Mouse (Mus musculus) thymus, adult 2 months (tissue): ENCODE results near the gene Cacna2d3. TPM values are rescaled to one million over a fixed set of nuclear protein-coding genes. Genes with fewer than 3 reads are reported as not detected.

Experiments
- DNase-seq: peaks from one replicate; pipeline ENCODE4 v3.0.0; 2021
- H3K27ac ChIP-seq: fragments of 200-500 bp; 2 replicates; pipeline ENCODE4 v1.5.1; 2012; ENCODE audit warnings: low read length, control low read depth; ENCODE audit not compliant: control insufficient read depth, insufficient read depth
- H3K27me3 ChIP-seq: fragments of 200-500 bp; 2 replicates; pipeline ENCODE4 v1.6.1; 2012; ENCODE audit warnings: mild to moderate bottlenecking, low read length, moderate library complexity, mixed read lengths; ENCODE audit not compliant: control insufficient read depth, insufficient read depth
- H3K36me3 ChIP-seq: fragments of 200-500 bp; 2 replicates; pipeline ENCODE4 v1.6.1; 2012; ENCODE audit warnings: mild to moderate bottlenecking, low read length, moderate library complexity; ENCODE audit not compliant: control insufficient read depth, insufficient read depth
- H3K4me1 ChIP-seq: fragments of 200-500 bp; replicated peaks from 2 replicates; pipeline ENCODE4 v1.6.1; 2012; ENCODE audit warnings: low read length; ENCODE audit not compliant: control insufficient read depth, insufficient read depth
- H3K4me3 ChIP-seq: fragments of 200-500 bp; 2 replicates; pipeline ENCODE4 v1.5.1; 2012; ENCODE audit warnings: mild to moderate bottlenecking, low read length, control low read depth, moderate library complexity; ENCODE audit not compliant: control insufficient read depth, insufficient read depth
- CTCF ChIP-seq: fragments of 200-500 bp; IDR thresholded peaks from 2 replicates; pipeline ENCODE4 v1.5.1; 2012; ENCODE audit warnings: mild to moderate bottlenecking, control low read depth, low read length, moderate library complexity, borderline replicate concordance; ENCODE audit not compliant: control insufficient read depth, poor library complexity, insufficient read depth; ENCODE audit errors: extremely low read depth
- POLR2A ChIP-seq: fragments of 200-500 bp; IDR thresholded peaks from 2 replicates; pipeline ENCODE4 v1.6.1; 2012; ENCODE audit warnings: mild to moderate bottlenecking, low read length, control low read depth, moderate library complexity; ENCODE audit not compliant: control insufficient read depth, poor library complexity, insufficient read depth; ENCODE audit errors: extremely low read depth
- WGBS: fragments of 180-500 bp; shearing (Covaris S2); methylation state at CpG from one replicate; pipeline ENCODE4 v1.1.7; 2018; 5-methylcytosine and 5-hydroxymethylcytosine counted together
- polyA plus RNA-seq: library from polyadenylated mRNA; depleted of rRNA; stranded (reverse); fragments of >200 nt; gene quantifications from 2 replicates; pipeline ENCODE4 v1.2.3, GENCODE M21; 2012

Gene Cacna2d3
- polyA plus RNA-seq, 1 experiment, result 0.08 TPM

DNA sequence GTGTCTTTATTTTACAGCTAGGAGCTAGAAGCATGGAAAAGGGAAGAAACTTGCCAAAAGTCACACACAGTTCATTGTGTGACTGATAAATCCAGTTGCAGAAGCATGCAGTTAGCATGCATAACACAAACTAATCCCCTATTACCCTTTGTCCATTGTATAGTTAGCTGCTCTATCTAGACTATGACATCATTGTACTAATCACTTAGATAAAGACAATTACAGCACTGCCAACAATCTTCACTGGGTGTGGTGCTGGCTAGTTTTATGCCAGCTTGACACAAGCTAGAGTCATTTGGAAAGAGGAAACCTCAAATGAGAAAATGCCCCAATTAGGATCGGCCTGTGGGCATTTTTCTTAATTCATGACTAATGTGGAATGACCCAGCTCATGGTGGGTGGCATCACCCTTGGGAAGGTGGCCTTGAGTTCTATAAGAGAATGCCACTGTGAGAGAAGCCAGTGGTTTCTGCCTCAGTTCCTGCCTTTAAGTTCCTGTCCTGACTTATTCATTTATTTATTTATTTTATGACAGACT lies 689.7 kb downstream of the Cacna2d3 start:
- 80% methylated on average over 1 of the region's 1 CpGs for WGBS
- no peak overlapping the region for H3K27ac ChIP-seq

DNA sequence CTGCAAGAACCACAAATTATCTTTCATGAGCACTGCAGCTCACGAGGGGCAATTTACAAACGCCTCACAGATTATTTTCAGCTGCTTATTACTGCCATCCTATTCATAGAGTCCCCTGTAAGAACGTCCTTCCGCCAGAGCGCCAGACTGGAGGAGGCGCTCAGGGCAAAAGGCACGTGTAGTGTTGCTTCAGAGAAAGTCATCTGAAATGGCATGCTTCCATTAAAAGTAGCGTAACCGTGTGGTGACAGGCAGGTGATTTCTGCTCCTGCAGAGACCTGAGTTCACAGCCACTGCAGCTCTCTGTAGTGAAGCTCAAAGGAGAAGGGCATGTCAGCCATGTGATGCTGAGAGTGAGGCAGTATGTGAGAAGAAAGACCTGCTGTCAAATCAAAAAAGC lies 691.1 kb downstream of the Cacna2d3 start:
- Histone ChIP-seq H3K27me3 (no peaks in the 10 kb centered on the region), H3K27ac (no peak overlapping the region), H3K36me3 (no peaks in the 10 kb centered on the region), H3K4me1 (no peaks in the 10 kb centered on the region), H3K4me3 (no peak overlapping the region)
- DNase-seq, result no peak
- TF ChIP-seq CTCF (no peak), POLR2A (no peak)
- 88% methylated on average over 9 of the region's 9 CpGs for WGBS

More for the DNA sequence above, 689.7 kb downstream of the Cacna2d3 start:
- no peak for DNase-seq
- H3K27me3 ChIP-seq, result no peaks in the 10 kb centered on the region
- TF ChIP-seq POLR2A, result no peak
- TF ChIP-seq CTCF, result no peak
- no peaks in the 10 kb centered on the region for H3K4me1 ChIP-seq
- no peaks in the 10 kb centered on the region for H3K36me3 ChIP-seq
- H3K4me3 ChIP-seq, result no peak overlapping the region

DNA sequence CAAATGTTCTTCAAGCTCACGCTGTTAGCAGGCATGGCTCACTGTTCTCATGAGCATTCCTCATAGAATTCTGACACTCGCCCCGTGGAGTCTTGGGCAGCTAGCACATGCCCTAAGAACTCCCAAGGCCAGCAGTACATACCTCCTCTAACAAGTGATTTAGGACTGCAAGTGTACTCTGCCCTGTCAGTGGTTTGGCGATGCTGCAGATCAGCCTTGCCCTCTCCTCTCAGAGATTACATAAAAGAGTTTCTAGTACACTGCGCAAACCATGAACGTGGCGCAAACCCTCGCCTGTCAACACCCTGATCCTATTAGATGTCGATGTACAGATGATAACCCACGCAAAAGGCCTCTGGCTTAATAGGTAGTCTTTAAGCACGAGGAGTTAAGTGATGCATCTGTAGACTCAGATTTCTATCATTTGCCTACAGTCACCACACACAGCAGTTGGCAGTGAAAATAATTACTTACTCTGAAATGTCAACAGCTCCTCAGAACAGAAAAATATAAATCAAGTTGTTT lies 691.7 kb downstream of the Cacna2d3 start:
- 87% methylated on average over 11 of the region's 11 CpGs for WGBS
- Histone ChIP-seq H3K4me1 (no peaks in the 10 kb centered on the region), H3K36me3 (no peaks in the 10 kb centered on the region), H3K27ac (no peak overlapping the region), H3K27me3 (no peaks in the 10 kb centered on the region), H3K4me3 (no peak overlapping the region)
- TF ChIP-seq POLR2A, result no peak
- no peak for TF ChIP-seq CTCF
- no peak for DNase-seq

DNA sequence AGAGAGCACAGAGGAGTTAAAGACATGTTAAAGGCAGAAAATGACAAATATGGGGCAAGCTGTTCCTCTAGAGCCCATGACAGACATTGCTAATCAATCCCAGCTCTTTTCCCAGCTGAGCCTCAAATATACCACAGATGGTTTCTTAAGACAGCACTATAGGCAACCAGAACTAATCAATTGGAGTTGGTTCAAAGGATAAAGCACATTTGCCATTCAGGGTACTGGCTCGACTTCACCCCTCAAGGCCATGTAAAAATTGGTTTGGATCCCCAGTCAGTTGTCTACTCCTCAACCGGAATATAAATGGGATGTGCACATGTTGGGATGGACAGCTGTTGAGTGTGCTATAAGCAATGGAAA lies 692.6 kb downstream of the Cacna2d3 start:
- Histone ChIP-seq H3K4me1 (no peaks in the 10 kb centered on the region), H3K27ac (no peak overlapping the region)
- WGBS, result 93% methylated on average over 2 of the region's 2 CpGs

DNA sequence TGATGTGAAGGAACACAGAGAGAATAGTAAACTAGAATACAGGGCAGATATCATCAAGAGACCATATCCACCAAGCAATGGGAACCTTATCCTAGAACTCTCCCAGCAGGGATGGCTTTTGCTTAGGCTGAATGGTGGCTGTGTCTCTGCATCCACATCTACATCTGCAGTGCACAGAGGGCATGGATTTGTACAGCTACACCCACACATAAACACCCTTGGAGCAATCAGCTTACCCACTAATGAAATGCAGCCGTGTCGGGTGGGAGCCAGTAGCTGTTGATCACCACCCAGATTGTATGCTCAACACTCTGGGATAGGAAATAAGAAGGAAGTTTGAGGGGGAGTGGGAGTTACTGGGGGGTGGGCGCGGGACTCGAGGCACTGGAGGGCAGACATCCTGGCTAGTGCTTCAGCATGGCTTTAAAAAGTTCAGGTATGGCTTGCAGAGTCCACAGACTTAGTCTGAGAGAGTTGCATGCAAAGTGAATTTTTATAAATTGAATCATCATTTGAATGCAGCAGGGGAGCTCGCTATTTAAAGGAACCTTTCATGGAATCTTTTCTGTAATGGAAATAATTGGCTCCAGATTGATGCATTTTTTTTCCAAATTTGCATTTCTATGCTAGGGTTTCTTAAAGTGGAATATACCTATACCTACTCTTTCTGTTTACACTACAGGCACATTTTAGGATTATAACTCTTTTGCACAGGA lies 693.1 kb downstream of the Cacna2d3 start:
- no peak for DNase-seq
- 88% methylated on average over 6 of the region's 6 CpGs for WGBS
- Histone ChIP-seq H3K27ac (no peak overlapping the region), H3K36me3 (no peaks in the 10 kb centered on the region), H3K4me1 (no peaks in the 10 kb centered on the region), H3K27me3 (no peaks in the 10 kb centered on the region), H3K4me3 (no peak overlapping the region)
- TF ChIP-seq POLR2A (no peak), CTCF (no peak)

More for the DNA sequence above, 692.6 kb downstream of the Cacna2d3 start:
- no peak for DNase-seq
- H3K27me3 ChIP-seq, result no peaks in the 10 kb centered on the region
- no peak overlapping the region for H3K4me3 ChIP-seq
- no peaks in the 10 kb centered on the region for H3K36me3 ChIP-seq
- TF ChIP-seq CTCF (no peak), POLR2A (no peak)

DNA sequence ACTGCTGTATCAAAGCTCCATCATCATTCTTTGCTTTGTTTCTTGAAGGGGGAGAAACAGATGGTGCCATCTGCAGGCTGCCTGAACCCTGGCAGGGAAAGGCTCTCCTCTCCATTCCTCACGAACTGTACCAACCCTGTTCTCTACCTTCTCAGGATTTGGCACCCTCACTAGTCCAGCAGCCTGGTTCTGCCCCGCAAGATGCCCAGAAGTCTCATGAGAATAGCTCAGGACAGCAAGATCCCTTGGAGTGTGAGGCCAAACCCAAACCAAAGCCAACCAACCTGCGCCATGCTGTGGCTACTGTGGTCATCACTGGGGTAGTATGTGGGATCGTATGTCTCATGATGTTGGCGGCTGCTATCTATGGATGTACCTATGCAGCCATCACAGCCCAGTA lies 694.4 kb downstream of the Cacna2d3 start:
- no peaks in the 10 kb centered on the region for H3K4me1 ChIP-seq
- WGBS, result 87% methylated on average over 5 of the region's 5 CpGs
- DNase-seq, result no peak
- no peak for TF ChIP-seq POLR2A
- TF ChIP-seq CTCF, result no peak
- H3K4me3 ChIP-seq, result no peak overlapping the region
- no peaks in the 10 kb centered on the region for H3K36me3 ChIP-seq
- no peaks in the 10 kb centered on the region for H3K27me3 ChIP-seq
- H3K27ac ChIP-seq, result no peak overlapping the region

DNA sequence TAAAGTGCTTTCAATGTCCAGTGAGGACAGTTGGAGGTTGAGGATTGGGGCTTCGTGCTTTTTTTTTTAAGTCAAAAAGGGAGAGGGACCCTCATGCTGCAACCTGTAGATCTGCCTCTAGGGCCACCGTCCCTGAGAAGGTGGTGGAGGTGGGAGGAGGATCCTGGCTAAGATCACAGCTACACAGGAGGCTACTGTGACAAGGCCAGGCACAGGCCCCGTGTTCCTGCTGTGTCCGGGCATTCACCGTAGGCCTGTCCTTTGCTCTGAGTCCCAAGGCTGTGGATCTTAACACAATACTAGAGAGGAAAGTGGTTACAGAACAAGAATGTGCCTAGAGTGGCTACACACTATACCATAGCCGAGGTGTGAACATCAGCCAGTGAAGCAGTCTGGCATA lies 696.3 kb downstream of the Cacna2d3 start:
- 84% methylated on average over 6 of the region's 6 CpGs for WGBS

More for the DNA sequence above, 696.3 kb downstream of the Cacna2d3 start:
- Histone ChIP-seq H3K4me1 (no peaks in the 10 kb centered on the region), H3K4me3 (no peak overlapping the region), H3K36me3 (no peaks in the 10 kb centered on the region), H3K27me3 (no peaks in the 10 kb centered on the region), H3K27ac (no peak overlapping the region)
- TF ChIP-seq CTCF (no peak), POLR2A (no peak)
- DNase-seq, result no peak
